8 mouse cellular contexts compared by ENCODE assay signal in the genomic region with DNA sequence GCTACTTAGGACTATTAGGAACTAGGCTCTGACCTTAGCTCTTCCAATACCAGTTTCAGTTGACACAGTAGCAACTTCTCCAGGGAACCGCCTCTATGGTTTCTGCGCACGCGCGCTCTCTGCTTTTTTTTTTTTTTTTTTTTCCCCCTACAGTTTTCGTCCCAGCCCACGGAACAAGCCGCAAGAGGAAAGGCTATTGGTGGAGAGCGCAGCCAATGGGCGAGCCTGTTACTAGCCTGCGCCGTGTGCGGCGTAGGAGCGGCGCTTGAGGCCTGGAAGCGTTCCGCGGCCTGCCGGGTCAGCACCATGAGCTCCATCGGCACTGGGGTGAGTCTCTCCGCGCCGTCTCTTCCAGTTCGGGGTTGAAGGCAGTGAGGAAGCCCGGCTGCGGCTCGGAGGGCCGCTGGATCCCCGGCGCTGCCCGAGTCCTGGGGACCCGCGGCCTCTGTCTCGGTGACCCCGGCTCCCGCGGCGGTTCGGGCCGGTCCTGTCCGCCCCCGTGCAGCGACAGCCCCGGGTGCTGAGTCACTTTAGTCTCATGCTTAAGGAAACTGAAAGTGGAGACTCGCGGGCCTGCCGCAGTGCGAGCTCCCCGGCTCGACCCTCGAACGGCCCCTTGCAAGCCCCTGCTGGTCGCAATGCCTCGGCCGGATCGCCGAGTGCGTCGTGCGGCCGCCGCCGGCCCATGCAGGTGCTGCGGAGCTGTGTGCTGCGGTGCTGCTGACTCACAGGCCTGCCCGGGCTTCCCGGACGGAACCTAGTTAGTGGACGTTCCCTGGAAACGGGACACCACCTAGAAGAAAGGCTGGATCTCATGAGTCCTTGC. TPM values are rescaled to one million over a fixed set of nuclear protein-coding genes. Genes with fewer than 3 reads are reported as not detected.
A peak's percentile ranks its signal among the peaks of the same experiment; 100 is the strongest.
DNase-seq lines count a peak whose midpoint lies in the region; ATAC-seq and TF ChIP-seq lines count a peak whose summit lies in the region.

A gene (plus strand): TSS at position 181 of the 826 bp plus-strand sequence.

- peak; percentile 99 for ATAC-seq in heart, embryonic 15.5 days (replicated peaks; ENCODE audit: insufficient number of reproducible peaks, insufficient read depth, low FRiP score, low read depth)
- peak; percentile 100 for ATAC-seq in liver, embryonic 14.5 days (ENCODE audit: insufficient read depth)
- peak; percentile 99 for ATAC-seq in neural tube, embryonic 11.5 days (ENCODE audit: insufficient read depth, low FRiP score, low TSS enrichment)
- peak; percentile 99 for ATAC-seq in stomach, postnatal 0 days (ENCODE audit: low FRiP score, low TSS enrichment)

- WGBS in forebrain, embryonic 10.5 days, result under 1% methylated on average over 71 of the region's 71 CpGs
- WGBS in heart, embryonic 15.5 days, result under 1% methylated on average over 71 of the region's 71 CpGs
- under 1% methylated on average over 70 of the region's 71 CpGs for WGBS in liver, embryonic 14.5 days (ENCODE audit: insufficient replicate concordance)
- WGBS in neural tube, embryonic 11.5 days, result under 1% methylated on average over 71 of the region's 71 CpGs
- WGBS in stomach, postnatal 0 days, result under 1% methylated on average over 70 of the region's 71 CpGs

- peaks cover 22% of the 10 kb centered on the region for H3K36me3 ChIP-seq in forebrain, embryonic 10.5 days (replicated peaks)
- peaks cover 14% of the 10 kb centered on the region; the same call in 1 of the 2 replicates for H3K36me3 ChIP-seq in heart, embryonic 15.5 days
- H3K36me3 ChIP-seq in liver, embryonic 14.5 days (replicated peaks; ENCODE audit: control insufficient read depth, insufficient read depth, low read depth), result peaks cover 9% of the 10 kb centered on the region
- no peaks in the 10 kb centered on the region for H3K36me3 ChIP-seq in neural tube, embryonic 11.5 days (ENCODE audit: control insufficient read depth, insufficient read depth, low read length)
- no peaks in the 10 kb centered on the region for H3K36me3 ChIP-seq in stomach, postnatal 0 days (ENCODE audit: control insufficient read depth, insufficient read depth, low read length)

- TF ChIP-seq EP300 in liver, embryonic 14.5 days (IDR thresholded peaks at IDR 0.05; ENCODE audit: low read depth), result no peak; the same call in 1 of the 2 replicates
- TF ChIP-seq EP300 in stomach, postnatal 0 days (optimal IDR thresholded peaks at IDR 0.05), result no peak

- H3K27me3 ChIP-seq in forebrain, embryonic 10.5 days (ENCODE audit: poor library complexity, severe bottlenecking), result no peaks in the 10 kb centered on the region
- H3K27me3 ChIP-seq in heart, embryonic 15.5 days, result no peaks in the 10 kb centered on the region
- H3K27me3 ChIP-seq in liver, embryonic 14.5 days (ENCODE audit: control insufficient read depth, insufficient read depth, low read length), result no peaks in the 10 kb centered on the region
- no peaks in the 10 kb centered on the region for H3K27me3 ChIP-seq in neural tube, embryonic 11.5 days (ENCODE audit: control insufficient read depth, insufficient read depth, low read length)
- H3K27me3 ChIP-seq in stomach, postnatal 0 days (ENCODE audit: control insufficient read depth, insufficient read depth, low read length), result no peaks in the 10 kb centered on the region

- peak within 1 kb of the TSS; percentile 99 for H3K9ac ChIP-seq in heart, embryonic 15.5 days
- peak within 1 kb of the TSS; percentile 93 for H3K9ac ChIP-seq in liver, embryonic 14.5 days (replicated peaks)
- H3K9ac ChIP-seq in neural tube, embryonic 11.5 days (ENCODE audit: low read length), result peak within 1 kb of the TSS; percentile 92
- H3K9ac ChIP-seq in stomach, postnatal 0 days (ENCODE audit: low read length), result peak within 1 kb of the TSS; percentile 97

- 0 out of 2 replicates have a peak, but pooled peaks have one; percentile 9 for TF ChIP-seq CTCF in liver, embryonic 14.5 days (IDR thresholded peaks at IDR 0.05; ENCODE audit: low read depth)
- TF ChIP-seq CTCF in stomach, postnatal 0 days (IDR thresholded peaks at IDR 0.05; ENCODE audit: low read depth), result peak; percentile 47; the same call in 1 of the 2 replicates

- DNase-seq in CD8-positive naive resting alpha-beta T cell, adult 2 months (ENCODE audit: low read depth in 2 of 2, low spot score in 2 of 2), result peak; percentile 79 to 80
- peak; percentile 83 for DNase-seq in c-Kit-positive CD71-negative TER-119-negative erythroid progenitor cells, embryonic 14.5 days (ENCODE audit: low read depth)
- peak; percentile 90 for DNase-seq in forebrain, embryonic 10.5 days (ENCODE audit: extremely low spot score, low spot score)
- DNase-seq in kidney, postnatal 25 days, result peak; percentile 92 to 98
- DNase-seq in liver, embryonic 14.5 days (ENCODE audit: low read depth in 3 of 3, low spot score in 3 of 3), result peak; percentile 93 to 94 (median 94)
- peak; percentile 95 for DNase-seq in neural tube, embryonic 11.5 days (ENCODE audit: low spot score)
- peak; percentile 93 for DNase-seq in stomach, postnatal 0 days (ENCODE audit: low spot score)

- peak within 1 kb of the TSS; percentile 98 for H3K27ac ChIP-seq in forebrain, embryonic 10.5 days
- peak within 1 kb of the TSS; percentile 99 for H3K27ac ChIP-seq in heart, embryonic 15.5 days
- peak within 1 kb of the TSS; percentile 88 for H3K27ac ChIP-seq in liver, embryonic 14.5 days
- peak within 1 kb of the TSS; percentile 91 for H3K27ac ChIP-seq in neural tube, embryonic 11.5 days (ENCODE audit: low read depth, low read length)
- peak within 1 kb of the TSS; percentile 99 for H3K27ac ChIP-seq in stomach, postnatal 0 days (replicated peaks)

- H3K9me3 ChIP-seq in forebrain, embryonic 10.5 days, result no peaks in the 10 kb centered on the region
- H3K9me3 ChIP-seq in heart, embryonic 15.5 days (replicated peaks), result no peaks in the 10 kb centered on the region
- no peaks in the 10 kb centered on the region for H3K9me3 ChIP-seq in liver, embryonic 14.5 days (ENCODE audit: control insufficient read depth, low read length)
- no peaks in the 10 kb centered on the region for H3K9me3 ChIP-seq in neural tube, embryonic 11.5 days (ENCODE audit: control insufficient read depth, low read length)
- no peaks in the 10 kb centered on the region for H3K9me3 ChIP-seq in stomach, postnatal 0 days (ENCODE audit: control insufficient read depth, low read length)

- H3K4me3 ChIP-seq in forebrain, embryonic 10.5 days, result peak within 1 kb of the TSS; percentile 98
- H3K4me3 ChIP-seq in heart, embryonic 15.5 days, result peak within 1 kb of the TSS; percentile 100
- peak within 1 kb of the TSS; percentile 83 to 92 for H3K4me3 ChIP-seq in liver, embryonic 14.5 days (ENCODE audit: insufficient read depth in 1 of 2, low read depth in 2 of 2, low read length in 2 of 2)
- peak within 1 kb of the TSS; percentile 87 for H3K4me3 ChIP-seq in neural tube, embryonic 11.5 days (ENCODE audit: low read depth, low read length)
- H3K4me3 ChIP-seq in stomach, postnatal 0 days (ENCODE audit: low read depth, low read length), result peak within 1 kb of the TSS; percentile 92

- peak within 1 kb of the TSS; percentile 77 for H3K4me2 ChIP-seq in heart, embryonic 15.5 days
- H3K4me2 ChIP-seq in liver, embryonic 14.5 days (ENCODE audit: low read depth), result peak within 1 kb of the TSS; percentile 77
- peak within 1 kb of the TSS; percentile 75 for H3K4me2 ChIP-seq in neural tube, embryonic 11.5 days (ENCODE audit: low read depth)
- peak within 1 kb of the TSS; percentile 62 for H3K4me2 ChIP-seq in stomach, postnatal 0 days (replicated peaks; ENCODE audit: low read depth)

- H3K4me1 ChIP-seq in forebrain, embryonic 10.5 days, result peaks cover 13% of the 10 kb centered on the region
- H3K4me1 ChIP-seq in heart, embryonic 15.5 days (replicated peaks), result peaks cover 17% of the 10 kb centered on the region
- peaks cover 7 to 11% of the 10 kb centered on the region in 2 experiments for H3K4me1 ChIP-seq in liver, embryonic 14.5 days (replicated peaks; ENCODE audit: control insufficient read depth in 2 of 2, insufficient read depth in 2 of 2, low read length in 1 of 2)
- H3K4me1 ChIP-seq in neural tube, embryonic 11.5 days (ENCODE audit: control insufficient read depth, insufficient read depth, low read length), result peaks cover 3% of the 10 kb centered on the region; the same call in 1 of the 2 replicates
- no peaks in the 10 kb centered on the region for H3K4me1 ChIP-seq in stomach, postnatal 0 days (replicated peaks; ENCODE audit: control insufficient read depth, insufficient read depth)

RNA-seq across cellular contexts. Expression of the gene that starts here (rescaled TPM):
- polyA plus RNA-seq in forebrain, embryonic 10.5 days (2016; fragmentation: Nextera tagmentation; extraction: Ambion mirVana), result 659 and 664 TPM in 2 replicates
- 388 and 430 TPM in 2 replicates for polyA plus RNA-seq in heart, embryonic 15.5 days (2015; fragmentation: Nextera tagmentation; extraction: Ambion mirVana)
- 72.1 and 138 TPM in 2 replicates for polyA plus RNA-seq in liver, embryonic 14.5 days (2012; rRNA removed)
- polyA plus RNA-seq in liver, embryonic 14.5 days (2014; fragmentation: Nextera tagmentation; extraction: Ambion mirVana), result 370 and 401 TPM in 2 replicates
- 640 and 649 TPM in 2 replicates for polyA plus RNA-seq in neural tube, embryonic 11.5 days (2014; fragmentation: Nextera tagmentation; extraction: Ambion mirVana)
- polyA plus RNA-seq in stomach, postnatal 0 days (2015; fragmentation: Nextera tagmentation; extraction: Ambion mirVana), result 469 and 479 TPM in 2 replicates

Comparison
In these comparisons a context has a peak if more than half of its experiments do, and no peak if none do; other contexts are left out.
1. Peak in every context shown above with its lines: DNase-seq, ATAC-seq, H3K4me3 ChIP-seq and H3K27ac ChIP-seq.